Mouse (Mus musculus): ENCODE data around the gene Thra.

Thra gene

GRCm38 (mm10) chr11:98765421-98766309, 25.2 kb downstream of the Thra start:
- peak in 1 of 2 experiments; percentile 55 for DNase-seq

- no peak for DNase-seq
Observed at GRCm38 (mm10) chr11:98766346-98766745, 25.9 kb downstream of the Thra start.

GRCm38 (mm10) chr11:98766816-98767215, 26.4 kb downstream of the Thra start:
- DNase-seq, result no peak

- DNase-seq, result peak in 1 of 2 experiments; percentile 70
Observed at GRCm38 (mm10) chr11:98767276-98767675, 26.8 kb downstream of the Thra start.

- no peak for DNase-seq
Observed at GRCm38 (mm10) chr11:98767713-98768112, 27.3 kb downstream of the Thra start.

GRCm38 (mm10) chr11:98768127-98769006, 27.9 kb downstream of the Thra start:
- DNase-seq, result peak; percentile 59 to 74

GRCm38 (mm10) chr11:98769007-98769954, 28.8 kb downstream of the Thra start:
- no peak for DNase-seq

- DNase-seq, result peak in 1 of 2 experiments; percentile 51
Observed at GRCm38 (mm10) chr11:98770096-98770975, 29.9 kb downstream of the Thra start.

GRCm38 (mm10) chr11:98771131-98771530, 30.7 kb downstream of the Thra start:
- no peak for DNase-seq

- peak in 1 of 2 experiments; percentile 41 for DNase-seq
Observed at GRCm38 (mm10) chr11:98771844-98772525, 31.5 kb downstream of the Thra start.

- peak in 1 of 2 experiments; percentile 59 for DNase-seq
Observed at GRCm38 (mm10) chr11:98772667-98773171, 32.3 kb downstream of the Thra start.

- DNase-seq, result peak; percentile 98 to 99
Observed at GRCm38 (mm10) chr11:98773635-98774295, 33.3 kb downstream of the Thra start.

- DNase-seq, result no peak
Observed at GRCm38 (mm10) chr11:98774582-98775347, 34.3 kb downstream of the Thra start, which contains the start of gene Nr1d1. TSS of gene Nr1d1 (minus strand) at chr11:98775333.

GRCm38 (mm10) chr11:98775348-98776051, 35.1 kb downstream of the Thra start:
- DNase-seq, result peak; percentile 97 to 99

GRCm38 (mm10) chr11:98776052-98776764, 35.8 kb downstream of the Thra start:
- no peak for DNase-seq

- DNase-seq, result peak; percentile 66 to 78
Observed at GRCm38 (mm10) chr11:98776843-98777590, 36.6 kb downstream of the Thra start.

- no peak for DNase-seq
Observed at GRCm38 (mm10) chr11:98777888-98778287, 37.5 kb downstream of the Thra start.

All from kidney, postnatal 4 days (tissue).